Mouse (Mus musculus) right cerebral cortex, postnatal 25 days (tissue): ENCODE results near the gene Itpr2.

ENCODE experiments used
- DNase-seq: peaks from one replicate; pipeline ENCODE4 v3.0.0; 2022

The Itpr2 gene

DNA sequence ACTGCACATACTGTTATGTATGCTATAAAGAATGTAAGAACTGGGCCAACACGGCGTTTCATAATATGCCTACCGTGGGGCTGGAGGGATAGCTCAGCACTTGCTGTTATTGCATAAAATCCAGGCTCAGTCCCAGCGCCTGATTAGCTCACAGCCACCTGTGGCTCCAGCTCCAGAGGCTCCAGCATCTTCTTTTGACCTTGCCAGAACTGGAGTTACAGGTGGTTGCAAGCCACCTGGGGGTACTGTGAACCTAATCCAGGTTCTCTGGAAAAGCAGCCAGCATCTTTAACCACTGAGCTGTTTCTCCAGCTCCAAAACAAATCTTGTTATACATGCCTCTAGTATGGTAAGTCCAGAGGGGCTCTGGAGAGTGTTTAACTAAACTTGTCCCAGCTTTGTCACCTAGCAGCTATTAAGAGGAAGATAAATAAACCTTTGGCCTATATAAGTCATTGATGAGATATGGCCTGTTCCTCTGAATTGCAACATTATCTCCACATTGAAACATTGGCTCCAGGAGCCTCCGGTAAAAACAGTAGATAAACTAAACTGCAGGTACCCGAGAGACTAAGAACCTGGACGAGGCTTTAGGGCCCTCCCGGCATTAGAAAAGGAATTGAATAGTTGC lies 37.9 kb downstream of the Itpr2 start:
- no peak for DNase-seq

GRCm38 (mm10) chr6:146460936-146461335 lies 41.1 kb downstream of the Itpr2 start:
- no peak for DNase-seq

GRCm38 (mm10) chr6:146458436-146458835 lies 43.6 kb downstream of the Itpr2 start:
- no peak for DNase-seq

- no peak for DNase-seq
Observed at GRCm38 (mm10) chr6:146456741-146457140, 45.3 kb downstream of the Itpr2 start.

DNA sequence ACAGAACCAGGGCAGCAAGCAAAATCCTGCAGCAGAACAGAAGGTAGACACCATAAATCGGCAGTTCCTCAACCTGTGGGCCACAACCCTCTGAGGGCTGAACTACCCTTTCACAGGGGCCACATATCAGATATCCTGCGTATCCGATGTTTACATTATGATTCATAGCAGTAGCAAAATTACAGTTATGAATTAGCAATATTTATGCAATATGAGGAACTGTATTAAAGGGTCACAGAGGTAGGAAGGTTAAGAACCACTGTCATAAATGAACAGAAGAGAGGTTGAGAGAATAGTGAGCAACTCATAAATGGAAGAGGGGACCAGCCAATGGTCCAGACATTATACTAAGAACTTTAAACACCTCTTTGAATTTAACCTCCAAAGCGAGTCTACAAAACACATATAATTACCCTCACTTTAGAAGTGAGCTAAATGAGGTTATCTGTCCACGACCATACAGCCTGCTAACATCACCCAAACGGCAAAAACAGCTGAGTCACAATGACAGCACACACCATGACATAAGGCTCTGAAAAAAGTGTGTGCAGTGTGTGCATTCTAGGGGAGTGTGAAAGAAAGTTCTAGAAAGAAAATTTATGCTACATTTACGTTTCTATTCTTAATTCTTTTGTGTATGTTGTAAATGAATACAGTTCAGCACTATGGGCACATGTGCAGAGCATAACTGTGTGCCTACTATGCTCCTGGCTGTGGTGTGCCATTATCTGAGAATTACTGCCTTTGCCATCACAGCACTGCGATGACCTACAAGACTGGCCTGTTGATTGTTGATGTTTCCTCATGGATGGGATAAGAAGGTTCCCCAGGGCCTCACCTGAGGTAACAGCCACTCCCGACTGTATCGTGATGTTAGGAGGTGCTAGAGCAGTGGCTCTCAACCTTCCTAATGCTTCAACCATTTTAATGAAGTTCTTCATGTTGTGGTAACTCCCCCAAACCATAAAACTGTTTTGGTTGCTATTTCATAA lies 47.2 kb downstream of the Itpr2 start:
- DNase-seq, result no peak

DNA sequence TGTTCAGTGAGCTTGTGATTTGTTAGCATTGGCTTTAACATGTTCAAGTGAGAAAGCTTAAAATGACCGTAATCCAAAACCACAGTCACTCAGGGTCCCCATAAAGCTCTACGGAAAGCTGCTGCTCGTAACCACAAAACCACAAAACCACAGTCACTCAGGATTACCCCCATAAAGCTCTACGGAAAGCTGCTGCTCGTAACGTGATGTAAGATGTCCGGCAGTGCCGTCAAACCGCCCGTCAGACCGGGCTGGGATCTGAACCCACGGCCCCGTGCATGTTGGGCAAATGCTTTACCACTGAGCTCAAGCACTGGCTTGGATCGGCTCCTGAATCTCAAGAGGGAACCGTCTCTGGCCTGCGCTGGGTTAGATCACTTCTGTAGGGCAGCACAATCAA lies 49.5 kb downstream of the Itpr2 start:
- DNase-seq, result no peak

DNA sequence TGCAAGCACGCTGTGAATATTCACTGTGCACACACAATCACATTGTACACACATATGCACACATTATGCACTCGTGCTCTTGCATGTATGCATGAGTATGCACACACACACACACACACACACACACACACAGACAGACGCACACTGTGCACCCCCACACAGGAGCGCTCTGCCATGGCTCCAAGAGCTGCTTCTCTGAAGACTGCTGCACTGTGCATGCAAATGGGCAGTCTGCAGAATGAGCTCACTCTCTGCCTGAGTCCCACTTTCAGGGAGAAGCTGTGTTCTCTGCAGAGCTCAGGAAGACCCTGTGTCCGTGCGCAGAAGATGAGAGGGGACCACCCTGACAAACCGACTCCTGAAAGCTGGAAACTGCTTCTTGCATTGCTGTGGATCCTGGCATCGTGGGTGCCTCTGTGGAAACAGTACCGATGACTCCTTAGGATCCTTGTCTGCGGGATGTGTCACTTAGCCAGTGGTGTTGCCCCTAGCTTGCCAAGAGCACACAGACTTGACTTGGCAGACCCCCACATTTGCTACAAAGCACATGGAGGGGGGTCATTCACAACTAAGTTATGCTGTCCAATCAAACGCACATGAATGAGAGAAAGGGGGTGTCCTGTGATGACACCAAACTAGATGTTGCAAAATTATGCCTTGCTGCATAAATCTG lies 55.9 kb downstream of the Itpr2 start:
- no peak for DNase-seq

DNA sequence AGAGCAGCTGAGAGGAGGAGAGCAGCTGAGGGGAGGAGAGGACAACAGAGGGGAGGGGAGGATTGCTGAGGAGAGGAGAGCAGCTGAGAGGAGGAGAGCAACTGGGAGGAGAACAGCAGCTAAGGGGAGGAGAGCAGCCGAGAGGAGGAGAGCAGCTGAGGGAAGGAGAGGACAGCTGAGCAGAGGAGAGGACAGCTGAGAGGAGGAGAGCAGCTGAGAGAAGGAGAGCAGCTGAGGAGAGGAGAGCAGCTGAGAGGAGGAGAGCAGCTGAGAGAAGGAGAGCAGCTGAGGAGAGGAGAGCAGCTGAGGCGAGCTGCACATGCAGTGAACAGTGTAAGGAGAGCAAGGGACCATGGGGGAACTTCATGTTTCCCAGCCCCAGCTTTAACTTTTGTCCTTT lies 62.2 kb downstream of the Itpr2 start:
- DNase-seq, result no peak

DNA sequence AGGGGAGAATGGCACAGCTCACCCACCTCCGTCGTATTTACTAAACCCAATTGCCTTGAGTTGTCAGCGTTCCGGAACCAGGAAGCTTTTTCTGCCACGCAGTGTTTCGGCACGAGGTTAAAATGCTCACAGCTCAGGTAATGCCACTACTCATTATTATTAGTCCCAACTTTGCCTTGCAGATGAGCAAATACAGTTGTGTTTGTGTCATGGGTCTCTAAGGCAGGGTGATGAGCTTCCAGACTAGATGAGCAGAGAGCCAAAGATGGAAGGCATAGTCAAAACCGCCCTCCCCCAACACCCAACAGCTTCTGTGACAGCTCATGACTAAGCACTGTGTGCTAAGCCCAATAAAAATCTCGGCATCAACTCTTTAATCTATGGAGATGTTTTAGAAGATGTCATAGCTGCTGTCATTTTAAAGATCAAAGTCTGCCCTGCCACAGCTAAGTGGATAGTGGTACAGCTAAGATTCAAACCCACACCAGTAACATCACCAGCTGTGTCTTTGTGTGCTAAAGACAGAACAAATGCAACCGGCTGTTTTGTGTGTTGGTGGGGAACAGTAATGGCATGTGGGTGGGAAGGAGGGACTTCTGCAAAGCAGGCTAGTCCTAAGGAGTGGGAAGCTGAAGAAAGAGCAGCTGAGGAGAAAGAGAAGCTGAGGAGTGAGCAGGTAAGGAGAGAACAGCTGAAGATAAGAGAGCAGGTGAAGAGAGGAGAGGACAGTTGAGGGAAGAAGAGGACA lies 62.8 kb downstream of the Itpr2 start:
- DNase-seq, result no peak

DNA sequence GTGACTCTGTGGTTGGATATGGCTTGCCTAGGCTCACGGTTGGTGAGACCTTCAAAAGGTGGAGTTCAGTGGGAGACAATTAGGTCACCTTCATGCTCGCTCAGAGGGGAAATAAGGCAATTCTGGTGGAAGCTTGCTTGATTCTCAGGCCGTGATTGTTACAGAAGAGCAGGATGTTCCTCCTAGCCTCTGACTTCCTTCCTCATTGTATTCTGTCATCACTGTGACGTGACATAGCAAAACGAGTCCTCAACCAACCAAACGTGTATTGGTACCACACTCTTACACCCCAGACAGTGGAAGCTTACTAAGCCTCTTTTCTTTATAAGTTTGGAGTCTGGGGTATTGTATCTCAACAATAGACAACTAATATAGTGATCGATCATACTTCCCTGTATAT lies 64.0 kb downstream of the Itpr2 start:
- DNase-seq, result no peak

- DNase-seq, result no peak
Observed at GRCm38 (mm10) chr6:146436916-146437496, 65.0 kb downstream of the Itpr2 start.

GRCm38 (mm10) chr6:146434217-146434616 lies 67.8 kb downstream of the Itpr2 start:
- no peak for DNase-seq

DNA sequence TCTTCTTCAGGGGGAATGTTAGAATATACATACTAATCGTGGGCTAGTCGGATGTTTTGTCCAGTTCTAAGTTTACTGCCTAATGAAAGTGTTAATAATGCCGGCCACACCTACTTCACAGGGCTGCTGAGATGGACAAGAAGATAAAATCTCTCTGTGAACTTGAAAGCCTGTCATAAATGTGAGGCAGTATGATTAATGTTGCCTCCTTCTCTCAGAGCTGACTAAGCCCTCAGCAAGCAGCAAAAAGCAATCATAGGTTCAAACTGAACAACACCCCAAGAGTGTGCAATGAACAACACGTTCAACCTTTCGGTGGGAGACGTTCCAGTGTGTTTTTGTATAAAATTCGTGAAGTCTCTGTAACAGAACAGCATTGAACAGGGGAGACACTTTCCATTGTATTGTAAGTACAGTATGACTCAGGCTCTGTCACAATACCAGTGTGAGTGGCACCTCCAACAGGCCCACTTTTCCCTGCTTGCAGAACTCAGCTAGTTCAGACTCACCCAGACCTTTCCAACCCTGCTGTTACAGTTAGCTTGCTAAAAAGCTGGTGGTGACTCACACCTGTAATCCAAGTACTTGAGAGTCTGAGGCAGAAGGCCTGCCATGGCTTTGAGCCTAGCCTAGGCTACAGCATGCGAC lies 69.7 kb downstream of the Itpr2 start:
- DNase-seq, result no peak

- DNase-seq, result no peak
Observed at GRCm38 (mm10) chr6:146431777-146432176, 70.2 kb downstream of the Itpr2 start.

- DNase-seq, result no peak
Observed at GRCm38 (mm10) chr6:146429694-146430380, 72.2 kb downstream of the Itpr2 start.

DNA sequence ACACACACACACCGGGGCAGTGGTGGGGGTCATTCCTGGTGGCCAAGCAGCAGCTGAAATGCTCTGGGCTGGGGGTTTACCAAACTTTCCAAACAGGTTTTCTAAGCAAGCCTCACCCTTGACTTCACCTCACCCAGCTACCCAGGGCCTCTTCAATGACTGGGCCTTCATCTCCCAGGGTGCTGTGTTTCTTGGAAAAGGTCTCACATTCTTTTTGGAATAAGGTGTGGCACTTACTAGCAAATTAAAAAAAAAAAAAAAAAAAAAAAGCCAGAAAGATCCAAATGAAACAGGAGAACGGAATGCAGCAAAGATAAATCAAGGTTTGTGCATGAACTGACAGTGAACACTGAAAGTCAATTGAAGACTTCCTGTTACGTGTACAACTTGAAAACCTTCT lies 77.2 kb downstream of the Itpr2 start:
- DNase-seq, result no peak

DNA sequence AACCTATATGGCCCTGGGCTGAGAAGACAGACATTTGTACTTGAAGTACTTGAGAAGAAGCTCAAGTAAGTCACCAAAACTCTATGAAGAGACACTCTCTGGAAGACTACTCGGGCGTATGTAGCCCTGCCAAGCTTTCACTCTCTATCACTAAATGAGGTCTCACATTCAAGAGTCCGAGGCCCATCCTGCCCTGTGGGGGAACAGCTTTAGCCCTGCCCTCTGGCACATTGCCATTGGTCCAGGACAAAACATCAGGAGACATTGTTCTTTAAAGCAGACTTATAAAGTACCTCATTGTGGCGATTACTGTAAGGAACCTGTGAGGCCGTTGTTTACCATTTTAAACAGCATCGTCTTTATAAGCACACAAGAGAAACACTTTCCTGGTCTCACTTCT lies 77.7 kb downstream of the Itpr2 start:
- no peak for DNase-seq

GRCm38 (mm10) chr6:146420718-146421117 lies 81.3 kb downstream of the Itpr2 start:
- DNase-seq, result no peak

GRCm38 (mm10) chr6:146416461-146416860 lies 85.6 kb downstream of the Itpr2 start:
- DNase-seq, result no peak

GRCm38 (mm10) chr6:146414094-146414493 lies 87.9 kb downstream of the Itpr2 start:
- no peak for DNase-seq

DNA sequence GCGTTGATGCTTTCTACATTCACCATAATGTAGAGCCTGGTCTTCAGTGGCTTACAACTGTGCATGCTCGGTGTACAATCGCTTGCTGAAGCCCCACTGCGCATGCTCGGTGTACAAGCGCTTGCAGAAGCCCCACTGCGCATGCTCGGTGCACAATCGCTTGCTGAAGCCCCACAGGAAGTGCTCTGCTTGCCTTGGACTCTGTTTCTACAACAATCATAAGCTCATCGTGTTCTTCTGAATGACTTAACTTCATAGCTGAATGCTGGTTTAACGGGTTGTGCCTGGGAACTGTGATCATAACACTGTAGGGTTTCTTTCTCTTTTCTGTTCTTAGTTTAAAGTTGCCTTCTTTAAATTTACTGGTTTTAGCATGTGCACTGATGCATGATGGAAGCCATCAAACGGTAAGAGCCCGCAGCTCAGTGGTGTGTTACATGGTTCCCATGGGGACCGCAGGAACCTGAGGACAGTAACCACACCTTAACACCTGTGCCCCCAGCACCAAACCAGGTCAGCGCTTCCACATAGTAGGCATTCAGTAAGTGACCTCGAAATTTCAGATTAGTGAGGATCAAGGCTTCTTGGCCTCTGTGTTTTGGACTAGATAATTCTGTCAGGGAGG lies 90.5 kb downstream of the Itpr2 start:
- no peak for DNase-seq
